Mouse (Mus musculus): ENCODE data around the gene Eaf2.
A peak's percentile ranks its signal among the peaks of the same experiment; 100 is the strongest.
"Not testable (repeated sequence)": the region's sequence is repeated elsewhere in the genome, so short reads cannot be mapped to it uniquely, and the experiment has no call there.

Eaf2 gene

DNA sequence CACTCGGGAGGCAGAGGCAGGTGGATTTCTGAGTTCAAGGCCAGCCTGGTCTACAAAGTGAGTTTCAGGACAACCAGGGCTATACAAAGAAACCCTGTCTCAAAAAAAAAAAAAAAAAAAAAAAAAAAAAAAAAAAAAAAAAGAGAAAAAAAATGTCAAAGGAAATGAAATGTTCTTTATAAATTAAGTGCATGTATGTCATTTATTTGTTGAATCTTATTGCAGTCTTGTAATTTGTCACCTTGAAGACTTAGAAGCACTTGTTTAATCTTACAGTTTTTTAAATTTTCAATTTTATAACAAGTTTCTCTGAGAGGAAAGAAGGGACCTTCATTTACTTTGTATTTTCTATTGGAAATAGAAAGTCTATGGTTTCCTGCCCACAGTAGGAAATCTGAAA, 27.9 kb downstream of the Eaf2 start:
- not testable (repeated sequence) for DNase-seq (ENCODE audit: low read depth, low spot score)

DNA sequence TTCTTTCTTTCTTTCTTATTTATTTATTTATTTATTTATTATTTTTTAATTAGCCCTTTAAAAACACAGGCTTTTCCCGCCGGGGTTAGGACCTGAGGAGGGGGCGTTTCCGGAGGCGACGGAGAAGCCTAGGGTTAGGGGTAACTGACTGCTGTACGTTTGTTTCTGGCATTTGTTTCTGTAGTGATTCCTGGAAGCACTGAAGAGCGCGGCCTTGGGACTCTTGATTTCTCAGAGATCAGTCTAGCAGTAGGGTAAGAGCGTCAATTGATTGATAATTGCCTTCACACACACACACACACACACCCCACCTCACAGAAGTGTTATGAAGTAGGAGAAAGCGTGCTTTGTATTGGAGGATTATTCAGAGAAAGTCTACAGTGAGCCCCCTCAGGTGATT, 46.0 kb downstream of the Eaf2 start:
- peak; percentile 24 for DNase-seq (ENCODE audit: low read depth, low spot score)

DNA sequence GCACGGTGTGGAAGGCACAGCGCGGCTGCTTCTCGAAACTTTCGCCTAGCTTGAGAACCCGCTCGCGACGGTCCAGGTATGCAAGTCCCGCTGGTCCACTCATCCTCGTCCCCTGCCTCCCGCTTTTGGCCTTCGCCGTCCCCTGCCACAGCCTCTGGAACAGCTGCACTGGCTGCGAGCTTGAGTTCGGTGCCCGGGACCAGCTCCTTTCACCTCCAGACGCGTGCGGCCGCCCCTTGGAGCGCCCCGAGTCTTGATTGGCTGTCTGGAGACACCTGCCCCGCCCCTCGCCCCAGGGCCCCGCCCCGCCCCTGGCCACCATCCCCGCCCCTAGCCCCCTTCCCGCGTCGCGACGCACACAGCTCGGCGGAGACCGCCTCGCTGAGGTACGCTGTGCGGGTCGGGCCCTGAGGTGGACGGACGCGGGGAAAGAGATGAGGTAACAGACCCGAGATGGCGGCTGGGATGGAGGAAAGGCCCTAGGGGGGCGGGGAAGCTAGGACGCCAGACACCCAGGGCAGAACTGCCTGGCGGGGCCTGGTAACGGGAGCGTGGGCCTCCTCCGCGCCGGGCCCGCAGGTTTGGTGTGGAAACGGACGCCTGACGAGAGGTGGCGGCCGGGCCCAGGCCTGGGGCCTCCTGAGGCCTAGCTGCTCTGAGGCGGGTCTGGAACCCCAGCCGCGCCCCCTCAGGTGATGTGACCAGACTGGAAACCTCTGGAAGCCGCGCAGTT, 46.6 kb downstream of the Eaf2 start, which contains the start of gene Iqcb1:
TSS of gene Iqcb1 (plus strand) at position 332 of the 733 bp plus-strand sequence.
- DNase-seq (ENCODE audit: low read depth, low spot score), result peak; percentile 90

DNA sequence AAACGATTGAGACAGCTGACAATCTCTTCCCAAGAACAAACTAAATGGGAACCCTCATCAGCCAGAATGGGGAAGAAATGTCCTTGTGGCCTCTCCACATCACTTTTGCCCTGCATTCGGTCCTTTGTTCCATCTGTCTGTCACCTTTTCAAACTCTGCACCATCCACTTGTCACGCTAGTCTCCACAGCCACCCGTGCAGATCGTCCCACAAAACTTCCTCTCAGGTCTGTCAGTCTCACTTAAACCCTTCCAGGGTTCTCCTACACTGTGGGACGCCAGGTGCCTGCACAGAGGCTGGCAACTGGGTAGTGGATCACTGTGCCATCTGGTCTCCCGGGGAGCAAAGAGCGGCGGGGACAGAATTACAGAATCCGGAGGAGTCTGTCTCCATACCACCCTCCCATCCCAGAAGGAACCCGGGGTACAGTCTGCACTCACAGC, 47.2 kb downstream of the Eaf2 start:
- no peak for DNase-seq (ENCODE audit: low read depth, low spot score)

DNA sequence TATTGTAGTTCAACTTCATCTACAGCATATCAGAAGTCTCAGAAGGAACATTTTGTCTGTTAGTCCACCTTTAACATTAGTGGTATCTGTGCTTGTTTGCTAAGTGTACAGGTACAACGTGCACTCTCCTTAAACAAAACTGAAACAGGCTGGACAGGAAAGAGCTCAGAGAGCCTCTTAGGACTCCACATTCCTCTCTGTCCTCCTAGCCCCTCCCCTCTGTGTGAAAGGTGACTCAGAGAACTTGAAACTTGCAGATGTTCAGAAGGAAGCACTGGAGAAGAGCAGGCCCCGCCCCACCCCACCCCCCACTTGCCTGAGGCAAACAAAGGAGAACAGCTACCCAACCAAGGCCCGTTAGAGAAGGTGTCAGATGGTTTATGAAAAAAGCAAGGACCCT, 53.3 kb downstream of the Eaf2 start:
- peak; percentile 33 for DNase-seq (ENCODE audit: low read depth, low spot score)

DNA sequence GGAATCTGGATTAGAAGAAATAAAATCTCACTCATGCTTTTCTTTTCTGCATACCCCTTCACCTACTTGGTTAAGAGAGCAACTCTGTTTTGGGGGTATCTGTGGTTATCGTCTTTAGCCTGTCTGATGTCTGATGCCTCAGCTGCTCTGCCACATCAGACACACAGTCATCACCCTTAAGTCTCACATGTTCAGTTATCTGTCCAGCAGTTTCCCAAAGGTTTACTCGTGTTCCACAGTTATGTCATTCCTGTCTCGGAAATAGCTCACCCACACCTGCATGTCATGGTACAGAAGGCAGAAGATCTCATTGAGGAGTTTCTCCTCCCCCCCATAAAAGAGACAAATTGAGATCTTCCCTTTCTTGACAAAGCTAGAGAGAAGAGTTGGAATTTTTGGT, 54.1 kb downstream of the Eaf2 start:
- DNase-seq (ENCODE audit: low read depth, low spot score), result no peak

DNA sequence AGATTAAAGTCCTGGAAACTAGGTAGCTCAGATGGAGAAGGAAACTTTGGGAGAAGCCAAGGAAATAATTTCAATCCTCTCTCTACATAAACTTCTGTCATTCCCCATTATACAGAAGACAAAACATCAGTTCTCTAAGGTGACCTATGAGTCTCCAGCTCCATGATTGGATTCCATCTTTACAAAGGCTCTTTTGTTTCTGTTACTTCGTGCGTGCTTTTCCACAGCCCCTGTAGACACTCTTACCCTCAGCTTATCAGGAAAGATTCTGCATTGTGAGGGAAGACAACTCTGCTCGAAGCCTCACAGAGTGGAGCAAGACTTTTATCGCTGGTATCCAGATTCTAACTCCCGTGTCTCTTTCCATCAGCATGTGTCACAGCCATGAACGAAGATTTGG, 54.8 kb downstream of the Eaf2 start:
- DNase-seq (ENCODE audit: low read depth, low spot score), result no peak

DNA sequence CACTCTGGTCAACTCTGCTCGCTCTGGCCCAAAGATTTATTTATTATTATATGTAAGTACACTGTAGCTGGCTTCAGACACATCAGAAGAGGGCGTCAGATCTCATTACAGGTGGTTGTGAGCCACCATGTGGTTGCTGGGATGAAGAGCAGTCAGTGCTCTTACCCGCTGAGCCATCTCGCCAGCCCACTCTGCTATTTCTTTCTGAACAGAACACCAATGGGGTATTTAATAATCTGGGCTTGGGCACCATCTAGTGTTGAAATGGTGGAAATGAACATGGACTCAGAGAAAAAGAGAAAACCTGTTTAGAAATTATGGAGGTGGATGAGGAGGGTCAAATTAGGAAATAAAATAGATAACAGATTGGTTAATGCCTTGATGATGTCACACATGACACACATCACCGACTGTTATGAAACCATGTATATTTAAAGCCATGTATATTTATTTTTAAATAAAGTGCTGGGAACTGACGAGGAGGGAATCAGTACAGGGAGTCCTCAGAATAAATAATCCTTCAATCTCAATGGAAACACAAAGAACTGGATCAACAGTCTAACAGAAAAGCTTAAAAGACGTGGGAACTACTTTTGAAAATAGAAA, 57.4 kb downstream of the Eaf2 start:
- peak; percentile 88 for DNase-seq (ENCODE audit: low read depth, low spot score)

DNA sequence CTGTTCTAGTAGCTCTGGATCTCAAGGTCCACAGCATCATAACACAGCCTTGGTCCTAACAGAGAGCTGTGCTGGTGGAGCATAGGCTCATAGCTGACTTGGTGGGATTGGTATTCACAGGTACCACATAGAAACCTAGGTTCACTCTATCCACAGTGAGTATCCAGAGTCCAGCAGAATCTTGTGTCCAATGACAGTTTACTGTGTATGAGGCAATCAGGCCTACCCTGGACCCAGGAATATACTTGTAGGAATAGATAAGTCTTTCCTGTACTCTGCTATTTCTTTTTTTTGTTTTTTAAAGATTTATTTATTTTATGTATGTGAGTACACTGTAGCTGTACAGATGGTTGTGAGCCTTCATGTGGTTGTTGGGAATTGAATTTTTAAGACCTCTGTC, 57.9 kb downstream of the Eaf2 start:
- DNase-seq (ENCODE audit: low read depth, low spot score), result no peak

DNA sequence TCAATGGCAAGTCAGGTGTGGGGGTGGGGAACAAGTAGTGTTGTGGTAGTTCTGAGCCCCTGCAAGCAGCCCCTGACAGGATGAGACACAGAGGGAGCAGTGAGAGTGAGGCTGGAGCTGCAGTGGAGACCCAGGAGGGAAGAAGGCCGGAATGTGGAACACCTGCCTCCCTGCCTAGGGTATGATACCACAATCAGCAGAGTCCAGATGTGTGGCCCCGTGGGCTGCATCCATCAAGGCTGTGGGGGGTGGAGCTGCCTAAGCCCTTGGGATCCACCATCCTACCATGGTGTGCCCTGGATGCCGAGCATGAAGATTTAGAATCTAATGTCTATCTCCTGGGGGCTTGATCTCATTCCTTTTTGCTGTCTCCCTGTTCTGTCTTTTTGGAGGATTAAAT, 61.1 kb downstream of the Eaf2 start:
- no peak for DNase-seq (ENCODE audit: low read depth, low spot score)

DNA sequence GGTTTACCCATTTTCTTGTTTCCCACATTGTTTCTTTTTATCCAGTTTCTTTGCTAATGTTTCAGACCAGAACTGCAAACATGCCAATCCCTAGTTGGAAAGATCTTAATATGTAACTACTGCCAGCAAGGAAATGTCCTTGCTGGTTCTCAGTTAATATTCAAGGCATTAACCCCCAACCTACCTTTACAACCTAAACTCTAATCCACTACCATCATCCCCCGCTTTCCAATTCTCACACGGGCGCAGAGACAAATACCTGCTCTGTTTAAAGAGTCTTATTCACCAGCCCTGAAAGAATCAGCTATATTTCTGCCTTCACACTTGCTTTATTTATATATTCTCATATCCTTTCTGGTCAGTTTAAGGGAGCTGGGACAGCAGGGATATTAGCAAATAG, 66.2 kb downstream of the Eaf2 start:
- no peak for DNase-seq (ENCODE audit: low read depth, low spot score)

DNA sequence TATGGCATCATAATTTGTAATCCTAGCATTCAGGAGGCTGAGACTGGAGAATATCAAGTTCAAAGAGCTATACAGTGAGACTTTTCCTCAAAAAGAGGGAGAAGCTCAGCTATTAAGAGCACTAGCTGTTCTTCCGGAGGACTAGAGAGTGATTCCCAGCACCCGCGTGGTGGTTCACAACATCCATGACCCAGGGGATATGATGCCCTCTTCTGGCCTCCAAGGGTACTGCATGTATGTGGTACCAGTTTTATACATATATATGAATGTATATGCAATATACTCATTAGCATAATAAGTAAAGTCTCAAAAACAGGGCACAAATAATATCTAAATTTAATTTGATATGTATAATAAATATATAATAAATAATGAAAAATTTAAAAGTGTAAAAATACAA, 72.4 kb downstream of the Eaf2 start:
- peak; percentile 39 for DNase-seq (ENCODE audit: low read depth, low spot score)

DNA sequence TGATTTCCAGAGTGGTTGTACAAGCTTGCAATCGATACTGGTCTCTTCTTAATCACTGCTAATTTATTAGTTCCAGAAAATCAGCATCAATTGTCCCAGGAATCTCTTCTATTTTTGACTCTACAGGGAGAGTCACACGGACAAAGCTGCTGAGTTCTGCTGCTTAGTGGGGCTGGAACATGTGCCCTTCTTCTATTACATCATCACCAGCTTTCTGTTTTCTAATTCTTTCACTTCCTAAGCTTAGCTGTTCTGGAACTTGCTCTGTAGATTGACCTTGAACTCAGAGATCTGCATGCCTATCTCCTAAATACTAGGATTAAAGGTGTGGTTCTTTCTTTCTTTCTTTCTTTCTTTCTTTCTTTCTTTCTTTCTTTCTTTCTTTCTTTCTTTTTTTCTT, 76.5 kb downstream of the Eaf2 start:
- no peak for DNase-seq (ENCODE audit: low read depth, low spot score)

DNA sequence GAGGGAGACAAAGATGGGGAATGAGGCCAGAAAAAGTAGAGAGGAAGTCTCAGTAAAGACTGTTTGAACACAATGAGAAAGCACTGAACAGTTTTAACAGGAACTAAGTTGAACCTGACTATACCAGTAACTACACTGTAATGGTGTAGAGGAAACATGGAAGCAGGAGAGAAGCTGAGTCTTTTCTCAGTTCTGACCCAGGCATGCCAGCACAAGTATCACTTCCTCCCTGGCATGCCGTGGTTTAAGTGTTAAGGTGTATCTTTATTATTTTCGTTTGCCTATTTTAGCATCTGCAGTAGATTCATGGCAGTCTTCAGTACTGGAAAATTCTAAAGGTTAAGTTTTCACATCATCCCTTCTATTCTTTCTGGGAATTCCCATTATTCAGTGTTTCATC, 79.8 kb downstream of the Eaf2 start:
- DNase-seq (ENCODE audit: low read depth, low spot score), result no peak

DNA sequence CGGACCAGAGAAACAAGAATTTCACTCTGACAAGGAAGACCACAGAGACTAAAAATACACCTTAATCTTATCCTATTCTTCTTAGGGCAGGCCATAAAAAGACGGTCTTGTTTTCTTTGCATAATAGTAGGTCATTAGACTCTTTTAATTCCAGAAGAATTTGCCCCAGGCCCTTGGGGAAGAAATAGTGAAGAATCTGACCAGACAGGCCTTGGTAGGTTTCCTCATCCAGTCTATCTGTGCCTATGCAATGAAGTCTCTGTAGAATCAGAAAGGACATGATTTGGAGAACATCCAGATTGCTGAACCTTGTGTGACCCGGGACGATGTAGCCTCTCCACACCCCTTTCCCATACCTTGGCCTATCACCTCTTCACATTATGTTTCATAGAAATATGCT, 84.6 kb downstream of the Eaf2 start:
- no peak for DNase-seq (ENCODE audit: low read depth, low spot score)

DNA sequence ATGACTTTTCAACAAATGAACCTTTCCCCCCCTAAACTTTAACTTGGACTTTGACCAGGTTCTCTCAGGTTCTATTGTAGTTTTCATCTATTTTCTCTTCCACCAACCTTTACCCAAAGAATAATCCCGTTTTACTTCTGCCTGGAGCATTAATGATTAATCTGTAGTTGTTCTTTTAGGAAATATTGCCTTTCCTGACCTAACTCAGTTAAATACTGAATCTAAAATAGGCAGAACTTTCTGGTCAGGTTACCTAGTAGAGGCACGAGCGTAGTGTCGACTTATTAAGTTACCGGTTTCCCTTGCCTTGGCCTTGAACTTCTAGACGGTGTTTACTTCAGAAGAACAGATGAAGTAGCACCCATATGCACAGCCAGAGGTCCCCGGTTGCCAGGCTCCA, 88.3 kb downstream of the Eaf2 start:
- no peak for DNase-seq (ENCODE audit: low read depth, low spot score)

DNA sequence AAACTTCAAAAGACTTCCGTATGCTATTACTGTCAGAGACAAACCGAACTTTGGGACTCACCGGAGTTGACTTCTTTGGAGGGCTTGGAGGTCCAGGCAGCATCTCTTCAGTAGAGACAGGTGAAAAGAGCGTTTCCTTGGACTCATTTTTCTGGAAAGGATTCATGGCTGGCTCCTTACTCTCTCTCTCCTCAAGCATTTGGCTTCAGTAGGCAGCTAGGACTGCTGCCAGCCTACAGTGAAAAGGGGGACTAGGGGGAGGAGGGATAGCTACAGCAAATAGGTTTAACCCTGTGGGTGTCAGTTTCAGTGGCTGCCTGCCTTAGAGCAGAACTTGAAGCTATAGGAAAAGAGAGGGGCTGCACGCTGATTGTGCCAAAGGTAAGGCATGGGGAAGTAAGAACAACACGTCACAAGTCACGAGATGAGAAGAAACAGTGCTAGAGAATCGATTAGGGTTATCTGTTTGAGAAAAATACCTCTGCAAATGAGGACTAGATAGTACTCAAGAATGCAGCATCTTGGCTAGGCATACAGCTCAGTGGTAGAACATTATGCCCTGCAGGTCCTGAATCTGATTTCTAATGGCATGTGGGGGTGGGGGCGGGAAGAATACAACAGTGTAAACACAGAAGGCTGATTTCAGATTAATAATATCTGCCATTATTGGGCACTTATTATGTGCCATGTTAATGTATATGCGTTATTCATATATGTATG, 90.0 kb downstream of the Eaf2 start, which contains the start of gene Slc15a2:
TSS of gene Slc15a2 (minus strand) at position 369 of the 720 bp plus-strand sequence.
- DNase-seq (ENCODE audit: low read depth, low spot score), result no peak

DNA sequence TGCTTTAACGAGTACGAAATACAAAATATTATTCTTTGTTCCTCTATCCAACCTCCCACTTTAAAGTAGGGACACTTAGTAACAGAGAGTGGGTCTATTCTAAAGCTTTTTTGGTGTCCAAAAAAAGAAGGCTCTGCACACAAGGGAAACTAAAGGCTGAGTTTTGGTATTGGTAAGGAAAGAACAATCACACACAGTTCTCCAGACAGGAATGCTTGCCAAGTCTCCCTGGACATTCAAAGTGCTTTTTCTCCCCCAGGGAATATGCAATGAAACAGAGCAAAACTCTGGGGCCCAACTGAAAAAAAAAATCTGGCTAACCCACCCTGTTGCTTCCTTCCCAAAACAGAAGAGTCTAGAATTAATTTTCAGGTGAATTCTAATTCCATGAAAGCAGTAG, 90.7 kb downstream of the Eaf2 start:
- no peak for DNase-seq (ENCODE audit: low read depth, low spot score)

DNA sequence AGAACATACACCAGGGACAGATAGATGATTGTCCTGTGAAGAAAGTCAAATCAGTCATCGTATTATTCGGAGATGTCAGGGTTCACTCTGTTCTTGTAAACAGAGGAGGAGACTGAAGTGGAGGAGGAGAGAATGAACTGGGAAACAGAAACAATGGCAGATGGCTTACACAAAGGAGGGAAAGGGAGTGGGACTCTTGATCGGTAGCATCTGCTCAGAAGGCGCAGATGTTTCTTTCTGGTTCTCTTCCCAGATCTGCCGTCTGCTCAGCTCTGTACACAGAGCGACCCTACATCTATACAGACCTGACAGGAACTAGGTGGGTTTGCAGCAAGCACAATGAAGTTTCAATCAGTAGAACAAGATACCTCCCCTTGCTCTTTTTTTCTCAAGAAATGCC, 99.1 kb downstream of the Eaf2 start:
- DNase-seq (ENCODE audit: low read depth, low spot score), result no peak

DNA sequence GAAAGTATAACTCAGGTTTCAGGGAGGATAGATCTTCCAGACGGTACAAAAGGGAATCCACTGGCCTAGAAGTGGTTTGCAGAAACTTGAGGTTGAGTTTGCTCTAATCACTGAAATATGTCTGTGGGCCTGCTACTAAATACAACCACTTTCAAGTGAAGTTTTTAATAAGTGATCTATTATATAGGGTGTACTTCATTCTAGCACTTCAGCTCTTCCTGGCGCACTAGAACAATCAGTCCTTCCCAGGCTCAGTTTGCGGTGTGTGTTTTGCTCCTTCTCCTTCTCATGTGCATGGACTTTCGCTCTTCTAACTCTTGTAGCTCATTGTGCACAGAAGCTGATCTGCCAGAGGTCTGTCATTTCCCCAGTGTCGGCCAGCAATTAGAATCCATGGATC, 101.8 kb downstream of the Eaf2 start:
- no peak for DNase-seq (ENCODE audit: low read depth, low spot score)

DNA sequence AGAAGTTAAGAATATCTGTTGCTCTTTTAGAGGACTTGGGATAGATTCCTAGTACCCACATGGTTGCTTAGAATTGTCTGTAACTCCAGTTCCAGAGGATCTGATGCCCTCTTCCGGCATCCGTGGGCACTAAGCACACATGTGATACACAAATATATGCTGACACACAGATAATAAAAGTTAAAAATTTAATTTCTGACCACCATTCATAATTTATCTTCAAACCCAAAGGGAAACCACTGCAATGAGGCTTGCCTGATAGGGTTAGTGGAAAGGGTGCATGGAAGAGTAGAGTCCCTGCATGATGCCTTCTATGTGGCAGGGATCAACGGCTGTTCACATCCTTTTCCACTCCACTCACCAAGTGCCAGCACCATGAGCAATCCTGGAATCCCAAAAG, 103.1 kb downstream of the Eaf2 start:
- no peak for DNase-seq (ENCODE audit: low read depth, low spot score)

DNA sequence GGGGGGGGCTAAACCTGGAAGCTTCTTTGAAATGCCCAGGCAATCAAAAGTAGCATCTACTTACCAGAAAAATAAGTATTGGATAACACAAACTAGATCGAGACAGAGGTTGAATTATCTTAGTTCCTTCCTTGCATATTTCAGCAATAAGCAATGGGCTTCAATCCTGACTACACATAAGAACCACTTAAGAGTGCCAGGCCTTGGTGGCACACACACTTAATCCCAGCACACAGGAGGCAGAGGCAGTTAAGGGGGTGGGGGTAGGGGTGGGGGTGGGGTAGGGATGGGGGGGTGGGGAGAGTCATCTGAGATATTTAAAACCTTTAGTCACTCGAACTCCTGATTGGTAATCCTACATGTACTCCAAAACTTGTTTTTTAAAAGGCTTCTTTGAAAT, 103.6 kb downstream of the Eaf2 start:
- DNase-seq (ENCODE audit: low read depth, low spot score), result no peak

DNA sequence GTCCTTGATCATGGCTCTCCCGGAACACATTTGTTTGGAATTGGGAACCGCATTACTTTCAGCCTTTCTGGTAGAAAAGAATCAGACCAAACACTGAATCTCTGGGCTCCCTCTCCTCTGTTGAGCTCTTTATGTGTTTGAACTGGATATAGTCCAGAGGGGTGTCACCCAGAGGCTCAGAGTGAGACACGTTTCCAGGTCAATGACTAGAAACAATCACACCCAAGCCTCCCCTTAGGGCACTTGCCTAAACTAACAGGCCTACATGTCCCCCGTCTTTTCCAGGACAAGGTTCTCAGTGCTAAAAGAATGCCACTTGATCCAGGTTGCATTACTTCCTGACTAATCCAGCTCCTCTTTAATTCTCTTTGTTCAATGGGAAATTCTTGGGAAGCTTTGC, 104.0 kb downstream of the Eaf2 start:
- DNase-seq (ENCODE audit: low read depth, low spot score), result no peak
